Mouse (Mus musculus): ENCODE measurements at regions not wholly inside any gene's neighbourhood (a gene's known extent, or its start where the extent isn't known, plus 50 kb on each side); places are given as distances from the start of the nearest gene placed in this dataset.

DNA sequence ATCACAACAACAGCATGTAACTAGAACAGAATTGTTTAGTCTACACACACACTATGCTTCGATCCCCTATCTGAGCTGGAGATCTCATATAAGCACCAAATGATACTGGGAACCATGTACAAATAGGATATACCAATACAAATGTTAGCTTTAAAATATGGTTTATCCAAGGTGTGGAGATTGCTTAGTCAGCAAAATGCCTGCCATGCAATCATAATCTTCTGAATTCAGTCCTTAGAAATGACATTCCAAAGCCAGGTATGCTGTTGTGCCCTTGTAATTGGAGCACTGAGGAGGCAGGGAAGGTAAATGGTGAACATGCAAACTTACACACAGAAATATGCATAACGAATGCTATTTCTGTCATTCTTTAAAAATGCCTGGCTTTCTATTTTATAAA is 54.0 kb upstream of the Thsd7b start:
- ATAC-seq (replicated peaks; ENCODE audit: poor library complexity, severe bottlenecking), result no peak

DNA sequence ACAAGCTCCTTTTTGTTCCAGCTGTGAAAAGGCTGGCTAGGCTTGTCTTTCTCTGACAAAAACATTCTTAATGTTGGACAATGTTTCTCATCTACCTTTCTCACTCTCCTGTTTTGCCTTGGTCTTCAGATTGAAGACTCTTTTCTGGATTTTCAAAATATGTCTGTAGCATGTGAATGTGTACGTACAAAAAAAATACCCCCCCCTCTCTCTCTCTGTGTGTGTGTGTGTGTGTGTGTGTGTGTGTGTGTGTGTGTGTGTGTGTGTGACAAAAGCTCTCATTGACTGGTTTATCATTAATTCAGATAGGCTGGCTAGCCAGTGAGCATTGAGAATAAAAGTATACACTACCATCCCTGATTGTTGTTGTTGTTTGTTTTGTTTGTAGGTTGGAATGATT is 64.3 kb upstream of the Thsd7b start:
- ATAC-seq (replicated peaks; ENCODE audit: poor library complexity, severe bottlenecking), result no peak

GRCm38 (mm10) chr1:129208406-129208805 is 64.7 kb upstream of the Thsd7b start:
- no peak for ATAC-seq (replicated peaks; ENCODE audit: poor library complexity, severe bottlenecking)

DNA sequence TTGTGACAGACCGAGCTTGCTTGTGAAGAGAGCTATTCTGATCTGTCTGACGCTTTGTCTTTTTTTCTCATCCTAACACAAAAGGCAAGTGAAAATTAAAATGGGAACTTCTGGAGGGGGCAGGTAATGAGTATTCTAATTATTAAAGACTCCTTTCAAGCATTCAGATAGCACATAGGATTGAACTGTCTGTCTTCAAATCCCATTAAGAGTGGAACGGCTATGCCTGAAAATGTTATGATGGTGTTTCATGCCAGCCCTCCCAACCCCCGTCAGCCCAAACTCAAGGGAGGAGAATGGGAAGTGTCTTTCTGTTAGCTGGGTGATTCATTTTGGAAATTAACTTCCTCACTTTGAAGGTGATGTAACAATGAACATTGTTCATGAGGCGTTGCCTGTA is 65.4 kb upstream of the Thsd7b start:
- ATAC-seq (replicated peaks; ENCODE audit: poor library complexity, severe bottlenecking), result no peak

DNA sequence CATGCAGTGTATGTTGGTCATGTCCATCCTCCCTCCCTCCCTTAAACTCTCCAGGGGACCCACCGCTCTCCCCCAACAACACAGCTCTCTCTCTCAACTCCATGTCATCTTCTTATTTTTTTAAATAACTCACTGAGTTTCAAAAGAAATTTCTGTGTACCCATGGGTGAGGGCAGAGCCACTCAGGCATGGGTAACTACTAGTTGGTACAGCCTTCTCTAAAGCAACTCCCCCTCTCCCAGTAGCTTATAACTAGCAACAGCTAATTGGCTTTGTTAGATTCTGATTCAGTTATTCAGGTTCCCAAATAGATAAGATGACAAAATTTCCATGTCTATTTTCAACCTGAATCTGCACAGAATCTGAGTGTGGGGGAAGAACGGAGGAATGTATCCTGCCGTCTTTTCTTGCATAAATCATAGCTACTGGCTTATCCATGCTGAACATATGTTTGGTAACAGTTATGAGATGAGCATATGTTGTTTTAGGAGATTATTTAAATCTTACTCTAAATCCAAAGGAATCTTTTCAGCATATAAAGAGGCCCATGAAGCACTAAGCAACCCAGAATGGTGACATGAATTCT is 92.8 kb upstream of the Thsd7b start:
- no peak for ATAC-seq (replicated peaks; ENCODE audit: poor library complexity, severe bottlenecking)

- ATAC-seq (replicated peaks; ENCODE audit: poor library complexity, severe bottlenecking), result no peak
Measured at GRCm38 (mm10) chr1:129169936-129170335, 103.2 kb upstream of the Thsd7b start.

DNA sequence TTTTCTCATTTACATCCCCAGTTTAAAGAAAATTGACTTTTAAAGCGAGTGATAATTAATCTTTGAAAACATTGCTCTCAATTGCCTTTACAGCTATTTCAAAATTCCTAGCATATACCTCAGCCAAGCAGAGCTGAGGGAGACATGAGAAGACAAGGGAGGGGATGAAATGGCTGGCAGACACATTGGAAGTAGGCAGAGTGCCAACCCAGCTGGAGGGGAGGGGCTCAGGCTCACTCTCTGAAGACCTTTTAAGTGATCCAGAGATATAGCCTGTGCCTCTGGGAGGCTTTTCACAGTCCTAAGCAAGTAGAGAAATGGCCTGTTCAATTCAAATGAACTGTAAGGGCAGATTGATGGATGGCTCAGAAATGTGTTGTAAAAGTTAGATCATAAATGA is 122.5 kb upstream of the Thsd7b start:
- ATAC-seq (replicated peaks; ENCODE audit: poor library complexity, severe bottlenecking), result no peak

GRCm38 (mm10) chr1:129148733-129149388 is 124.2 kb upstream of the Thsd7b start:
- ATAC-seq (replicated peaks; ENCODE audit: poor library complexity, severe bottlenecking), result no peak

DNA sequence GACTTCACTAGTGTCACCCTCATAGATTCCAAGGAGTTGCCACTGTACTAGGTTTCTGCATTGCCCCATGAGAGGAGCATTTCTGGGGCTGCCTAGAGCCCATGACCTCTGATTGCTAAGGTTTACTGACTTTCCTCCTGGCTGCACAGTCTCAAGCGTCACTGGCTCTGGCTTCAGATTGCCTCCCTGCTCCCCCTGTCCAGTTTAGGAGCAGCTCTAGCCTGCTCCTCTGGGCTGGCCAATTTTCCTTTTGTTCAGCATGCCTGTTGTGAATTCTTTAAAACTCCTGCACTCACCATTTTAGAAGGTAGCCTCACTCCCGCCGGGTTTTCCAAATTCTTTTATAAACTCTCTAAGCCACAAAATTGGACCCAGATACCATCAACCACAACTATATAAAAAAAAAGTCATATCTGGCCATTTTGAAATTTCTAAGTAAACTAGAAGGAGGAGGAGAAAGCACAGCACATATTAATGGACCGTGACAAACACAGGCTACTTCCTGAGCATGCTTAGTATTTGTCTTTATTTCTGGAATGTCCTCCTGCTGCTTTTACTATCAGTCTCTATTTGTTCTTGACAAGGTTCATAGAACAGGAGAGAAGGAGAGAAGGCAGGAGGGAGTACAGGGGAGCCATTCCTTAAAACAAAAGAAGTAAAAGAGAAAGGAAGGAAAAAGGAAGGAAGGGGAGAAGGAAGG is 126.6 kb upstream of the Thsd7b start:
- no peak for ATAC-seq (replicated peaks; ENCODE audit: poor library complexity, severe bottlenecking)

DNA sequence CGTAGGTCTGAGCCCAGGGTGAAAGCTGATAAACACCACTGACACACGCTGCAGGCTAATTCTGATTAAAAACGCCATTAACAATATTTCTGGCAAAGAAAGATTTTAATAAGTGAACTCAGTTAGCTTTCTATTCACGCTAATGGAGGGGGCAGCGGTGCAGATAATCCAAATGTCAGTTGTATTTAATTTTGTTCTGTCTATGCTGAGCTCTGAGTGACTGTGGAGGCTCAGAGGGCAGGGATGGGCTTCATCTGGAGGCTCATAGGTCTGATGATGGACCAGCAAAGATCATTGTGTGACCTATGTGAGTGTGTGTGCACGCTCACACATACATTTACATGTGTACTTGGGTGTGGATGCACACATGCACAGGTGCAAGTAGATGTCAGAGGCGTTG is 134.3 kb upstream of the Thsd7b start:
- no peak for ATAC-seq (replicated peaks; ENCODE audit: poor library complexity, severe bottlenecking)

- no peak for ATAC-seq (replicated peaks; ENCODE audit: poor library complexity, severe bottlenecking)
Measured at GRCm38 (mm10) chr1:129106961-129107557, 166.0 kb upstream of the Thsd7b start.

DNA sequence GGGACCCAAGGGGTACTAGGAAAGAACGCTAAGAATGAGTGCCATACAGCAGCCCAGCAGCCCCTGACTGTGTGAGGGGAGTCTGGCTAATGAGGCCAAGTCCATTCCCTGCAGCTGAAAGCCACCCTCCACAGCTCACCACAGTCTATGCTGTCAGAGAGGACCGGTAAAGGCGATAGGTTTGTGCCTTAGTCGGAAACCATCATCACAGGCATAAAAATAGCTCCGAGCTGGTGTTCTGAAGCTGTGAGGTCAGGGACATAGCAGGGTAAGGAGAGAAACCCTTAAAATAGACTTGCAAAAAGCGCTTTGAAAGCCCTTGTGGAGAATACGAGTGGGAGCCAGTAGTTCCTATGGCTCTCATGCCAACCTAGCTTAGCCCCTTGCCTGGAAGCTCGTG is 172.1 kb upstream of the Thsd7b start:
- no peak for ATAC-seq (replicated peaks; ENCODE audit: poor library complexity, severe bottlenecking)

- no peak for ATAC-seq (replicated peaks; ENCODE audit: poor library complexity, severe bottlenecking)
Measured at GRCm38 (mm10) chr1:129078274-129078673, 194.8 kb upstream of the Thsd7b start.

GRCm38 (mm10) chr1:129057182-129057581 is 215.9 kb upstream of the Thsd7b start:
- no peak for ATAC-seq (replicated peaks; ENCODE audit: poor library complexity, severe bottlenecking)

- no peak for ATAC-seq (replicated peaks; ENCODE audit: poor library complexity, severe bottlenecking)
Measured at GRCm38 (mm10) chr1:129055252-129055651, 217.8 kb upstream of the Thsd7b start.

DNA sequence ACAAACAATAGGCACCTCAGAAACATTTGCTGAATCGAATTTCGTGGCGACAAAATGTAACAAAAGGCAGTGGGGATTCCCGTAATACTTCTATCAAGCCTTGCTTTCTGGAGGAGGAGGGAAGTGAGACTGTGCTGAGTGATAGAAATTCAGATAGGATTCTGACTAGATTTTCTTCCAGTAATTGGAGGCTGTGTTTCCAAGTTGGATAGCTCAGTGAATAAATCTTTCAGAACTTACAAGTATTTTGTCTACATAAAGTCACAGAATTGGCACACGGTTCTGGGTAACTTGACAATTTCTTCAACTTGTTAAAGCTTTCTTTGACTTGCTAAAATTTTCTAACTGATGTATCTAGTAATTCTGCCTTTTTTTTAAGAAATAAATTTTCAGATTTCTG is 239.4 kb upstream of the Thsd7b start:
- ATAC-seq (replicated peaks; ENCODE audit: poor library complexity, severe bottlenecking), result no peak

GRCm38 (mm10) chr1:129005899-129006298 is 267.2 kb upstream of the Thsd7b start:
- no peak for ATAC-seq (replicated peaks; ENCODE audit: poor library complexity, severe bottlenecking)

DNA sequence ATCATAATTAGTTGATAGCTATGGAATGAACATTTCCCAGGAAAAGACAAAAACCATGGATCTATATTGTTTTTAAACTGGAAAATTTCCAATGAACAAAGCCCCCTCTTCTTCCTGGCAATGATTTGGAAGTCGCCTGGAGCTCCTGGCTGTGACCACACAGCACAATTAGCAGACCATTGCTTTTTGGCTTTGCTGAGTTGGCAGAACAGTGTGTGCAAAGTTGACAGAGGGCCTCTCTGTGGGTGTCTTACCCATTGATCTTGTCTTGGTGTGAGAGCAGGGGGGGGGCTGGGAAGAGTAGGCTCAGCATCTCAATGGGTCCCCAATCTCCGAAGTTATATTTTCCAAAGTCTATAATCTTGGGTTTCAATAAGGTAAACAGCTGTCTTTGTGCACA is 270.8 kb upstream of the Thsd7b start:
- no peak for ATAC-seq (replicated peaks; ENCODE audit: poor library complexity, severe bottlenecking)

- no peak for ATAC-seq (replicated peaks; ENCODE audit: poor library complexity, severe bottlenecking)
Measured at GRCm38 (mm10) chr1:129001766-129002165, 271.3 kb upstream of the Thsd7b start.

- no peak for ATAC-seq (replicated peaks; ENCODE audit: poor library complexity, severe bottlenecking)
Measured at GRCm38 (mm10) chr1:128999741-129000517, 273.2 kb upstream of the Thsd7b start.

GRCm38 (mm10) chr1:128994655-128995054 is 278.4 kb upstream of the Thsd7b start:
- ATAC-seq (replicated peaks; ENCODE audit: poor library complexity, severe bottlenecking), result no peak
